Mouse (Mus musculus) forebrain, embryonic 14.5 days (tissue): ENCODE data around the gene Dlg2. TPM values are rescaled to one million over a fixed set of nuclear protein-coding genes. Genes with fewer than 3 reads are reported as not detected.

Experiments
- ATAC-seq: fragments of 200-750 bp; cut with Nextera tagmentation; 2 replicates; pipeline ENCODE4 v1.8.0; 2017; ENCODE audit warnings: mild to moderate bottlenecking, moderate library complexity
- DNase-seq: peaks from one replicate; pipeline ENCODE4 v3.0.0-alpha.2; 2015; ENCODE audit warnings: low spot score
- H3K27ac ChIP-seq: fragments of 300-500 bp; sonication (generic); 2 replicates; pipeline ENCODE4 v1.5.1; 2014; ENCODE audit warnings: low read depth, mild to moderate bottlenecking, control low read depth, low read length, moderate library complexity
- H3K27me3 ChIP-seq: fragments of 300-500 bp; sonication (generic); replicated peaks from 2 replicates; pipeline ENCODE4 v1.6.1; 2014; ENCODE audit warnings: low read length, control low read depth, mixed read lengths; ENCODE audit not compliant: control insufficient read depth, insufficient read depth
- H3K36me3 ChIP-seq: fragments of 300-500 bp; sonication (generic); 2 replicates; pipeline ENCODE4 v1.6.1; 2014; ENCODE audit warnings: low read length, control low read depth; ENCODE audit not compliant: control insufficient read depth, insufficient read depth
- H3K4me1 ChIP-seq: fragments of 300-500 bp; sonication (generic); 2 replicates; pipeline ENCODE4 v1.6.1; 2014; ENCODE audit warnings: antibody characterized with exemption, low read length, control low read depth; ENCODE audit not compliant: control insufficient read depth, insufficient read depth
- H3K4me2 ChIP-seq: fragments of 300-500 bp; sonication (generic); 2 replicates; pipeline ENCODE4 v1.6.1; 2014; ENCODE audit warnings: mild to moderate bottlenecking, control low read depth, low read length
- H3K4me3 ChIP-seq: fragments of 300-500 bp; sonication (generic); 2 replicates; pipeline ENCODE4 v1.5.1; 2014; ENCODE audit warnings: low read depth, low read length, control low read depth
- H3K9ac ChIP-seq: fragments of 300-500 bp; sonication (generic); 2 replicates; pipeline ENCODE4 v1.6.1; 2014; ENCODE audit warnings: mild to moderate bottlenecking, low read length, control low read depth, moderate library complexity
- H3K9me3 ChIP-seq: fragments of 300-500 bp; sonication (generic); replicated peaks from 2 replicates; pipeline ENCODE4 v1.6.1; 2016; ENCODE audit warnings: low read length, control low read depth, mixed read lengths; ENCODE audit not compliant: control insufficient read depth
- WGBS: fragments of 180-500 bp; shearing (Covaris S2); extraction: QIAGEN DNeasy Blood & Tissue Kit; methylation state at CpG from one replicate; pipeline ENCODE4 v1.1.7; 2014; 5-methylcytosine and 5-hydroxymethylcytosine counted together
- polyA plus RNA-seq: library from polyadenylated mRNA; unstranded; fragments of >200 nt; fragmentation: Nextera tagmentation; extraction: Ambion mirVana; gene quantifications from 2 replicates; pipeline ENCODE4 v1.2.1, GENCODE M21; 2014

Gene Dlg2
- polyA plus RNA-seq, 1 experiment from 2014 or later, result 17.9 TPM

- Histone ChIP-seq H3K36me3 (no peaks in the 10 kb centered on the region), H3K4me3 (no peak overlapping the region), H3K4me1 (no peaks in the 10 kb centered on the region), H3K4me2 (no peak overlapping the region), H3K9me3 (no peaks in the 10 kb centered on the region), H3K9ac (no peak overlapping the region), H3K27ac (no peak overlapping the region), H3K27me3 (no peaks in the 10 kb centered on the region)
- DNase-seq (no peak), ATAC-seq (no peak)
Measured at GRCm38 (mm10) chr7:91753151-91753861, 1276.8 kb downstream of the Dlg2 start.

- no peaks in the 10 kb centered on the region for H3K27me3 ChIP-seq
- H3K9me3 ChIP-seq, result no peaks in the 10 kb centered on the region
- H3K4me1 ChIP-seq, result no peaks in the 10 kb centered on the region
- DNase-seq (no peak), ATAC-seq (no peak)
- H3K9ac ChIP-seq, result no peak overlapping the region
- no peak overlapping the region for H3K4me3 ChIP-seq
- H3K4me2 ChIP-seq, result no peak overlapping the region
- H3K27ac ChIP-seq, result no peak overlapping the region
- no peaks in the 10 kb centered on the region for H3K36me3 ChIP-seq
Measured at GRCm38 (mm10) chr7:91767648-91768047, 1291.2 kb downstream of the Dlg2 start.

GRCm38 (mm10) chr7:91778673-91779072, 1302.2 kb downstream of the Dlg2 start:
- DNase-seq (peak; percentile 33), ATAC-seq (peak; percentile 48; the same call in 1 of the 2 replicates)
- no peaks in the 10 kb centered on the region for H3K36me3 ChIP-seq
- H3K27ac ChIP-seq, result no peak overlapping the region
- no peak overlapping the region for H3K4me2 ChIP-seq
- no peaks in the 10 kb centered on the region for H3K27me3 ChIP-seq
- H3K4me1 ChIP-seq, result no peaks in the 10 kb centered on the region
- H3K4me3 ChIP-seq, result no peak overlapping the region
- no peak overlapping the region for H3K9ac ChIP-seq
- H3K9me3 ChIP-seq, result no peaks in the 10 kb centered on the region

- Histone ChIP-seq H3K9me3 (no peaks in the 10 kb centered on the region), H3K4me3 (no peak overlapping the region), H3K27ac (no peak overlapping the region), H3K27me3 (no peaks in the 10 kb centered on the region), H3K4me1 (no peaks in the 10 kb centered on the region), H3K4me2 (no peak overlapping the region), H3K9ac (no peak overlapping the region), H3K36me3 (no peaks in the 10 kb centered on the region)
- DNase-seq (no peak), ATAC-seq (no peak)
- 75% methylated on average over 2 of the region's 2 CpGs for WGBS
Measured at GRCm38 (mm10) chr7:91784617-91785016, 1308.1 kb downstream of the Dlg2 start.

- ATAC-seq, result no peak
- H3K36me3 ChIP-seq, result no peaks in the 10 kb centered on the region
- no peaks in the 10 kb centered on the region for H3K27me3 ChIP-seq
- 73% methylated on average over 5 of the region's 5 CpGs for WGBS
- no peak overlapping the region for H3K4me2 ChIP-seq
- no peaks in the 10 kb centered on the region for H3K4me1 ChIP-seq
- peak; percentile 29 for DNase-seq
- H3K27ac ChIP-seq, result no peak overlapping the region
- H3K9ac ChIP-seq, result no peak overlapping the region
- H3K4me3 ChIP-seq, result no peak overlapping the region
- H3K9me3 ChIP-seq, result no peaks in the 10 kb centered on the region
Measured at GRCm38 (mm10) chr7:91785445-91785844, 1309.0 kb downstream of the Dlg2 start.

GRCm38 (mm10) chr7:91785871-91786270, 1309.4 kb downstream of the Dlg2 start:
- no peaks in the 10 kb centered on the region for H3K9me3 ChIP-seq
- DNase-seq (no peak), ATAC-seq (no peak)
- H3K4me3 ChIP-seq, result no peak overlapping the region
- H3K4me2 ChIP-seq, result no peak overlapping the region
- H3K4me1 ChIP-seq, result no peaks in the 10 kb centered on the region
- no peak overlapping the region for H3K27ac ChIP-seq
- 72% methylated on average over 3 of the region's 3 CpGs for WGBS
- no peaks in the 10 kb centered on the region for H3K27me3 ChIP-seq
- H3K36me3 ChIP-seq, result no peaks in the 10 kb centered on the region
- no peak overlapping the region for H3K9ac ChIP-seq

GRCm38 (mm10) chr7:91790949-91791564, 1314.6 kb downstream of the Dlg2 start:
- 84% methylated on average over 4 of the region's 4 CpGs for WGBS
- ATAC-seq (no peak), DNase-seq (no peak)
- Histone ChIP-seq H3K4me2 (no peak overlapping the region), H3K27me3 (no peaks in the 10 kb centered on the region), H3K4me1 (no peaks in the 10 kb centered on the region), H3K9me3 (no peaks in the 10 kb centered on the region), H3K27ac (no peak overlapping the region), H3K36me3 (no peaks in the 10 kb centered on the region), H3K9ac (no peak overlapping the region), H3K4me3 (no peak overlapping the region)

GRCm38 (mm10) chr7:91806632-91807031, 1330.2 kb downstream of the Dlg2 start:
- ATAC-seq (no peak), DNase-seq (peak; percentile 29)
- Histone ChIP-seq H3K36me3 (no peaks in the 10 kb centered on the region), H3K27ac (no peak overlapping the region), H3K9me3 (no peaks in the 10 kb centered on the region), H3K27me3 (no peaks in the 10 kb centered on the region), H3K9ac (no peak overlapping the region), H3K4me1 (no peaks in the 10 kb centered on the region), H3K4me2 (no peak overlapping the region), H3K4me3 (no peak overlapping the region)
- 3% methylated on average over 4 of the region's 4 CpGs for WGBS

- Histone ChIP-seq H3K36me3 (no peaks in the 10 kb centered on the region), H3K9me3 (no peaks in the 10 kb centered on the region), H3K4me3 (no peak overlapping the region), H3K27ac (no peak overlapping the region), H3K9ac (no peak overlapping the region), H3K27me3 (no peaks in the 10 kb centered on the region), H3K4me1 (no peaks in the 10 kb centered on the region), H3K4me2 (no peak overlapping the region)
- ATAC-seq (no peak), DNase-seq (no peak)
- WGBS, result 41% methylated on average over 2 of the region's 2 CpGs
Measured at GRCm38 (mm10) chr7:91810774-91811173, 1334.3 kb downstream of the Dlg2 start.
